ENCODE assay signal across 21 mouse cellular contexts in genomic region chr5:89561381-89561780, GRCm38 (mm10). TPM values are rescaled to one million over a fixed set of nuclear protein-coding genes. Genes with fewer than 3 reads are reported as not detected.
DNase-seq lines count a peak whose midpoint lies in the region.
"Had no signal": no experiment of that assay in that cellular context is flagged by ENCODE, and none has a peak within 500 bp of the region (broad histone marks: within the 10 kb centered on the region; RNA-seq: fewer than 3 reads in every experiment).

No protein-coding gene starts in this region.

- peak; percentile 15 to 18 for DNase-seq in cerebellum, postnatal 10 days
- DNase-seq in cerebellum, postnatal 36 days, result no peak
- peak; percentile 36 for DNase-seq in layer of hippocampus, adult 9-11 months
- DNase-seq in layer of hippocampus, adult 8-10 months (ENCODE audit: low spot score in 2 of 2), result no peak
- peak; percentile 19 to 42 for DNase-seq in left cerebral cortex, adult 9 months (ENCODE audit: low spot score in 2 of 2)
- peak; percentile 68 for DNase-seq in telencephalon, adult 2 months (ENCODE audit: low read depth, low spot score)
- no peak for DNase-seq in kidney, adult 18-20 months
- no peak for DNase-seq in kidney, postnatal 4 days
- DNase-seq: adrenal gland, adult 8-10 months; cerebellum, adult 11 months; cerebellum, postnatal 14 days; embryo, embryonic 11 days; heart, postnatal 10 days; kidney, adult 8-10 months; kidney, postnatal 25 days; lung, embryonic 14.5 days; lung, postnatal 4 days; thymus, postnatal 25 days had no signal

RNA-seq across cellular contexts. Expression of gene Npffr2, which starts 34.2 kb away (rescaled TPM):
- total RNA-seq in layer of hippocampus, adult 8-10 months (2022), result under 1 TPM in 1 of 4 experiments, not detected in 3; 0.19 TPM
- total RNA-seq: adrenal gland, adult 8-10 months; ES-E14; gastrocnemius, adult 8-10 months; granulocyte monocyte progenitor cell, adult 5-6 weeks; heart, postnatal 10 days had no signal

Comparison
In these comparisons a context has a peak if more than half of its experiments do, and no peak if none do; other contexts are left out.
1. DNase-seq: peak in cerebellum, postnatal 10 days (2 of 2), layer of hippocampus, adult 9-11 months (single experiment), left cerebral cortex, adult 9 months (2 of 2) and telencephalon, adult 2 months (single experiment); none in cerebellum, postnatal 36 days (0 of 2), layer of hippocampus, adult 8-10 months (0 of 2), kidney, adult 18-20 months (single experiment) and kidney, postnatal 4 days (0 of 2).